Mouse (Mus musculus) fibroblast of lung, adult 2 months (primary cell): ENCODE data around the gene Zfp354a.
"Not testable (repeated sequence)": the region's sequence is repeated elsewhere in the genome, so short reads cannot be mapped to it uniquely, and the experiment has no call there.

Experiments used
- DNase-seq: peaks from one replicate; pipeline ENCODE4 v3.0.0-alpha.2; 2011; ENCODE audit warnings: low read depth

The Zfp354a gene

DNA sequence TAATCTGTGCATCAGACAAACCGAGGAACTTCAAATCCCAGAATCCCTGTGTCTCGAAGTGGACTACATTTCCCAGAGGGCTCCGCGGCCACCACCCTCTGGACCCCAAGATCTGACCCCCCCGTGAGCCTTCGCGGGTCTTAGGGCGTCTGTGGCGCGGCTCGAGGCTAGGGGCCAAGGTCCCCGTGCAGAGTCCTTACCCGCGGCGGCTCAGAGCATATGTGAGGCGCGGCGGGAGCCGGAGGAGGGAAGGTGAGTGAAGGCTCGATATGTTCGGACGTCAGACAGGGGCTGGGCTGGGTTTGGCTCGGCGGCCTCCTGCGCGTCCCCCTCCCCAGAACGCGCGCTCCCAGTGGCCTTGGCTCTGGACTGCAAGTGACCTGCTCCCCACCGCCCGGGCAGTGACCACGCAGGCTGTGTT is at the start of gene Zfp354a:
Gene Zfp354a, plus strand, starts transcription at position 107 of the 421 bp plus-strand sequence.
- peak; percentile 33 for DNase-seq

DNA sequence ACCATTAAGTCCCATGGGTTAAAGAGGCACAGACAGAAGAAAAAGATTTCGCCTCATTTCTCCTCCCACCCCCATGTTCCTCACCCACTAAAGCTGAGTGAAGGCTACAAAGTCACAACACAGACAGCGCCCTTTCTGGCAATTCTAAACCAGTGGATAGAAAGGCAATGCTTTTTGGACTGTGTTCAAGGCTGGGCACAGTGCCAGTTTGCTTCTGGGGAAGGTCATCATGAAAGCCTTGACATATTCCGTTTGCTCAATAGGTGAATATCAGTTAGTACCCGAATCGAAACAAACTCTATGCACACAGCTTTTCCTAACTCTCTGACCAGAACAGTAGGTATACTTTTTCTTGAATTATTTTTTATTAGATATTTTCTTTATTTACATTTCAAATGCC is 47.2 kb upstream of the Zfp354a start:
- DNase-seq = no peak

DNA sequence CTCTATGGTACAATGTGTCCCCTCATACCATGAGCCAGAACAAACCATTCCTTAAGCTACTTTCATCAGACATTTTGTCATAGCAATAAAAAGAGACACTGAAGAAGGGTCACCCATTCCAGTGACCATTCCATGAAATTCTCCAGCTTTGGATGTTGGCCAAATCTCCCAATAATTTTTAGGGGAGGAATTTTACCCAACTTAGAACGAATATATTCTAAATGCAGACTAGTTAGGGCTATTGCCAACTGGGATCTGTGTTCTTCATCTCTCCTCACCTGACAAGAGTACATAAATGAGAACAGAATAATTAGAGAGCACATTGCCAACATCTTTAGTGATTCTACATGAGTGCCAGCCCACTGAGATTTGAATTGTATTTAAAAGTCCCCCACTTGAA is 45.1 kb upstream of the Zfp354a start, which contains the start of gene Olfr54:
Gene Olfr54, plus strand, starts transcription at position 301 of the 400 bp plus-strand sequence.
- no peak for DNase-seq

DNA sequence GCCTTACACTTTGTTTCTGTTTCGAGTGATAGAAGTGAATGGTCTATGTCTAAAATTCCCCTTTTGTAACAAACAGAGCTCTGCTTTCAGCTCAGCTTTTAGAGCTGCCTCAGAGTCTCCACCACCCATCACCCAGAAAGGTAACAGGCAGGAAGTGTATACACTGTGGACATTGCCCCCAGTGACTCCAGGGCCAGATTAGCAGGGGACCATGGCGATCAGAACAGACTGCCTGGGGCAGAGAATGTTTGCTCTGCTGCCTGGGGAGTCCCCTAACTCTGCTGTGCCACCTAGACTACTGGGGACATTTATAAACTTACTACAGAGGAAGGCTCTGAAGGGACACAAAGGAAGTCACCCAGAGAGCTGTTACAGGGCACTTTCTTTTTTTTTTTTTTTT is 42.7 kb upstream of the Zfp354a start:
- no peak for DNase-seq

DNA sequence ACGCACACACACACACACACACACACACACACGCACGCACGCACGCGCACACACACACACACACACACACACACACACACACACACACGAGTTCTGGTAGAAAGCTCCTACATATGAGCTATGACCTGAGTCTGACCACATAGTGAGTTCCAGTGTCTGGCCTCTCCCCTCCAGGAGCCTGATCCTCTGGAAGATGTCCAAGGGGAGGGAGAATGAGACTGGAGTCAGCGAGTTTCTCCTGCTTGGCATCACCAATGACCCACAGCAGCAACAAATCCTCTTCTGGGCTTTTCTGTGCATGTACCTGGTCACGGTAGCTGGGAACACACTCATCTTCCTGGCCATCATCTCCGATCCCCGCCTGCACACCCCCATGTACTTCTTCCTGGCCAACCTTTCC is 32.2 kb upstream of the Zfp354a start:
- not testable (repeated sequence) for DNase-seq

DNA sequence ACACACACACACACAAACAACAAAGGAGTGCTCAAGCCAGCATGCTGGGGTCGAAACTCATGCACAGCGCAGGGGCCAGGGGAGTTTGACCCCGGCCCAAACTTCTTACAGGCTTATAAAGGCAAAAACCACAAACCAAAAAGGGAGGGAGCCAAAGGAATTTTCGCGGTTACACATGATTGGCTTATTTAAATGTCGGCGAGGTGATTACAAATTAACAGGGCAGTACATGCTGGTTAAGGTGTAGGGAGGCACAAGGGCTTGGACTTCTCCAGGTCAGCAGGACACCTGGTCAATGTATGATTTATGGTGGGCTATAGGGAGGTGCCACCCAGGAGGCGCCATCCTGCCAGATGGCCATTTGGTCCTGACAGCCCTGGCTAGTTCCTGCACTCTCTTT is 29.7 kb upstream of the Zfp354a start:
- DNase-seq = not testable (repeated sequence)

DNA sequence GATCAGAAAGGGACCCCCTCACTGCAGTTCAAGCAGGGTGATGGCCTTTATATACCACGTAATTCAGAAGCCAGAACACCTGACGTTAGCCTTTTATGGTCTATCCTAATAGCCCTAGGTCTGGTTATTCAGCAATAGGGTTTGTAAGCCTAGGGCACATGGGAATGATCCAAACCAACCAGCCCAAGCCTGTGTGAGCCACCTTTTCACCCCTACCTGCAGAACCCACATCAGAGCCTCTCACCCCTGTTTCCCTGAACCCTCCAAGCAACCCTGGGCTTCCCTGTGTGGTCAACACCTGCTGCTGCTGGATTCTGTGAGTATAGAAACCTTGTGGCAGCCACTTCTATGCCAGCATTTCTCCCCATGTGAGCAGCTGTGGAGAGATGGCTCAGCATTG is 28.8 kb upstream of the Zfp354a start:
- no peak for DNase-seq

DNA sequence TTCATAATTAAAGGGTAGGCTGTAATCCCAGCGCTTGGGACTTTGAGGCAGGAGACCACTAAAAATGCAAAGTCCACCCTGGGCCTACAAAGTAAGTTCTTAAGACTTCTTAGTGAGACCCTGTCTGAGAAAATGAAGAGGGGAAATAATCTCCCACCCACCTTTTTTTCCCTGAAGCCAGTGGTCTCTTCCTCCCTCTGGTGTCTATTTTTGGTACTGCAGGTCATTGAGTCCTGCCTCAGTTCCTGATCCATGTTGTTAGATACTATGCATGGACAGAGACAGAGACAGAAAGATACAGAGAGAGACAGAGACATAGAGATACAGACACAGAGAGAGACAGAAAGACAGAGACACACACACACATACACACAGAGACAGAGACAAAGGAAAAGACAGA is 26.2 kb upstream of the Zfp354a start:
- DNase-seq = no peak

DNA sequence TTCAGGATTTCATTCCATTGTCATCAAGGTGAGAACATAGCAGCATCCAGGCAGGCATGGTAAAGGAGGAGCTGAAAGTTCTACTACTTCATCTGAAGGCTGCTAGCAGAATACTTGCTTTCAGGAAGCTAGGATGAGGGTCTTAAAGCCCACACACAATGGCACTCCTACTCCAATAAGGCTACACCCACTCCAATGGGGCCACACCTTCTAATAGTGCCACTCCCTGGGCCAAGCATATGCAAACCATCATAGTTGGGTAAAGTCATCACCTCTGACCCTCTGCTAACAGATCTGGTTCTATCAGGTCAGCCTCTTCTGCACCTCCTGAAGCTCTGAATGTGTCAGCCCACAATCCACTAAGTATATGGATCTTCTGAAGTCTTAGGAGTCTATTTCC is 24.9 kb upstream of the Zfp354a start:
- DNase-seq = not testable (repeated sequence)

DNA sequence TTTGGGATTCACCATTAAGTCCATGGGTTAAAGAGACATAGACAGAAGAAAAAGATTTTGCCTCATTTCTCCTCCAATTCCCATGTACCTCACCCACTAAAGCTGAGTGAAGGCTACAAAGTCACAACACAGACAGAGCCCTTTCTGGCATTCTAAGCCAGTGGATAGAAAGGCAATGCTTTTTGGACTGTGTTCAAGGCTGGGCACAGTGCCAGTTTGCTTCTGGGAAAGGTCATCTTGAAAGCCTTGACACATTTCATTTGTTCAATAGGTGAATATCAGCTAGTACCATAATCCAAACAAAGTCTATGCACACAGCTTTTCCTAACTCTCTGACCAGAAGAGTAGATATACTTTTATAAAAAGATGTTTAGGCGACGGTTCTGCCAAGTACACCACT is 23.1 kb upstream of the Zfp354a start:
- no peak for DNase-seq

DNA sequence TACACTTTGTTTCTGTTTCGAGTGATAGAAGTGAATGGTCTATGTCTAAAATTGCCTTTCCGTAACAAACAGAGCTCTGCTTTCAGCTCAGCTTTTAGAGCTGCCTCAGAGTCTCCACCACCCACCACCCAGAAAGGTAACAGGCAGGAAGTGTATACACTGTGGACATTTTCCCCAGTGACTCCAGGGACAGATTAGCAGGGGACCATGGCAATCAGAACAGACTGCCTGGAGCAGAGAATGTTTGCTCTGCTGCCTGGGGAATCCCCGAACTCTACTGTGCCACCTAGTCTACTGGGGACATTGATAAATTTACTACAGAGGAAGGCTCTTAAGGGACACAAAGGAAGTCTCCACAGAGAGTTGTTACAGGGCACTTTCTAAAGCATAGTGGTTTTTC is 14.3 kb upstream of the Zfp354a start:
- DNase-seq = not testable (repeated sequence)

DNA sequence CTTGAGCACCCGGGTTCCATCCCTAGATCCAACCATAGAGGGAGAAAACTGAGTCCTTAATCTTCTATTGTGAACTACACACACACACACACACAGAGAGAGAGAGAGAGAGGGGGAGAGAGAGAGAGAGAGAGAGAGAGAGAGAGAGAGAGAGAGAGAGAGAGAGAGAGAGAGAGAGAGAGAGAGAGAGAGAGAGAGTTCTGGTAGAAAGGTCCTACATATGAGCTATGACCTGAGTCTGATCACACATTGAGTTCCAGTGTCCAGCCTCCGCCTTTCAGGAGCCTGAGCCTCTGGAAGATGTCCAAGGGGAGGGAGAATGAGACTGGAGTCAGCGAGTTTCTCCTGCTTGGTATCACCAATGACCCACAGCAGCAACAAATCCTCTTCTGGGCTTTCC is 11.2 kb upstream of the Zfp354a start, which contains the start of gene Olfr1375:
Gene Olfr1375, plus strand, starts transcription at position 301 of the 400 bp plus-strand sequence.
- DNase-seq = not testable (repeated sequence)

DNA sequence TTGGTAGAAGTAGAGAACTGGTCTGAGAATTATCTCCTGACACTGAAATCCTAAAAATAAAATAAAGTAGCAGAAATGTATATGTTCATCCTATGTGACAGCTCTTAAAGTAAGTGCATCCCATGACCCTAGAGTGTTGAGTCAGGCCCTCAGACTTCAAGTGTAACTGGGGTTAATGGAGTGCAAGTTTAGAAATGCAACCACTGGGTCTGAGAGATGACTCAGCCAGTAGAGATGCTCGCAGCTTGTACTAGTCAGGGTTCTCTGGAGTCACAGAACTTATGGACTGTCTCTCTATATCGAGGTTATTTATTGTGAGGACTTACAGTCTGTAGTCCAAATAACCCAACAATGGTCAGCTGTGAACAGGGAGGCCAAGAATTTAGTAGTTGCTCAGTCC is 7.4 kb upstream of the Zfp354a start:
- DNase-seq = no peak

DNA sequence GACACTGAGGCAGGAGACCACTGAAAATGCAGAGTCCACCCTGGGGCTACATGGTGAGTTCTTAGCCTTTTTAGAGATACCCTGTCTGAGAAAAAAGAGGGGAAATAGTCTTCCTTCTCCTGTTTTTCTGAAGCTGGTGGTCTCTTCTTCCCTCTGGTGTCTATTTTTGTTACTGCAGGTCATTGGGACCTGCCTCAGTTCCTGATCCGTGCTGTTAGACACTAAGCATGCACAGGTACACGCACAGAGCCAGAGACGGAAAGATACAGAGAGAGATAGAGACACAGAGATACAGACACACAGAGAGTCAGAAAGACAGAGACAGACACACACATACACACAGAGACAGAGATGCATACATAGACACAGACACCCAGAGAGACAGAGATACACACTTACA is 5.8 kb upstream of the Zfp354a start:
- DNase-seq = no peak

DNA sequence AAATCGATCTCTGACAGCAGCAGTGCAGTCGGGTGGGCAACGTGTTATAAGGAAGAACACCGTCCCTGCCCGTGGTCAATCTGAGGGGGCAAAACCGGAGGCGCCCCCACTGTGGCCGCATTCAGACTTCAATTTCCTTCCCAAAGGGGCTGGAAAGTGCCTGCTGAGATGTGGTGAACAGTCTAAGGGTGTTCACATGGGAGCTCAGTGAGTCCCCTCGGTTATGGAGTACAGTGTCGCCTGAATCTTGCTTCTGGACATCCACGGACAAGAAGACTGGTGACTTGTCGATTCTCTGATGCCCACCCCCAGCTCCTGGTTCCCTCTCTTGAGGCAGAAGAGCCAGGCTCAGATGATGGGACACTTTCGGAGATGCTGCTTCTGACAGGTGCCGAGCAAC is 583 bp downstream of the Zfp354a start:
- DNase-seq = no peak

DNA sequence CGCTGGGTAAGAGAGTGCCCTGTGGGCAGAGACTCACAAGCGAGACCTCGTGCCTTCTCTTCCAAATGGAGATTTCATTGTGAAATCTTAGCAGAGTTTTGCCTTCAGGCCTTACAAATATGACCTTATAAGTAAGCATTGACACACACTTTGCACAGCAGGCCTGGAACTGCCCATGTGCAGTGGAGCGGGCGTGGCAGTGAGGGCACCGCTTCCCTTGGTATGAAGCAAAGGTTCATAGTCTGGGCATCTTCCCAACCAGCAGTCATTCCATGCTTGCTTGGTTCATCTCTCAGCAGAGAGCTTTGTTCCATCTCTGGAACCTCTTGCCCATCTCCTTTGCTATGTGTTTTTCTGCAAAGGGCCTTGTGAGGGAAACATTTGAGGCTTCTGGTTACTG is 1.9 kb downstream of the Zfp354a start:
- no peak for DNase-seq

DNA sequence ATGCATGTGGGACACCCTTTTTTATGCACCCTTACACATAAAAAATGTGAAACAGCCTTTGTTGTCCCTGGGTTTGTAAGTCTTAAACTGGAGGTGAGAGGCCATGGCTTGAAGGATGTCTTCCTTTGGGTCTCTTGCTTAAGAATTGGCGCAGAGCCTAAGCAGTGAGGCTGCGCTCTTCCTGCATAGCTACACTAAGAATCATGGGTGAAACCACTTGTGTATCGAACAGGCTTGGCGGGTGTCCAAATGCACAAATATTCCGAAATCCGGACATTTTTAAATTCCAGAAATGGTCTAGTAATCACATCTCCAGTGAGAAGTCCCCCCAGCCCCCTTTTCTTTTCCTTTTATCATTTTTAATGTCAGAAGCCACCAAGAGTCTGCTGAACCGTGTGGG is 4.2 kb downstream of the Zfp354a start:
- DNase-seq = no peak

DNA sequence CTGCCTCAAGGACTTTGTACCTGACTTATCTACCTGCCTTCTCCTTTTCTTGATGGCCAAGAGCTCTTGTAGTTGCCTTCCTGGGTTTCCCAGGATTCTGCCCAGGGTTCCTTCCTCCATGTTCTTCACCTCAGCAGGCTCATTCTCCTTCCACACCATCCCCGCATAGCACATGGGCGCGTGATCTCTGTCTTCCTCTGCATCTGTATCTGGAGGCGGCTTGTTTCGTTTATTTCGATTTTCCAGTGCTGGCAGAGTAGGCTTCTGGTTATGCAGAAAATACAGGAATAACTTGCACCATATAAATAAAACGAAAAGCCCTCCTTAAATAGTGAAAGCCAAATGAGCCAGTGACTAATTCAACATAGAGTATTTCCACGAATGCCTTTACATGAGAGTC is 4.8 kb downstream of the Zfp354a start:
- no peak for DNase-seq

DNA sequence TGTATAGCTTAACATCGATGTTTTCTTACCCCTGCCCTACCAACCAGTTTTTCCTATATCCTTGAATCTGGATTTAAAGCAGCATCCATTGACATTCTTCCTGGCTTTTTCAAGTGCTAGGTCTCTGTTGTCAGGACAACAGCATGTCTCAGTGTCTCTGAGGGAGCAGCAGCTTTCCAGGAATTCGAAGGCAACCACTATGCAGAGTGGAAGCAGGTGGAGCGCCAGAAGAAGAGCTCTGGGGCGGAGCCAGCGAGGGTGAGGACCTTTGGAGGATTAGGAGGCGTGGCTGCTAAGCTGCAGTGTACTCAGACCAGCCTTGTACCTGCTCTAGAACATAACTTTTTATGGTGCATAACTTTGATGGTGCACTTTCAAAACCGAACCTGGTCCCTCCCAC is 25.5 kb downstream of the Zfp354a start:
- DNase-seq = no peak

DNA sequence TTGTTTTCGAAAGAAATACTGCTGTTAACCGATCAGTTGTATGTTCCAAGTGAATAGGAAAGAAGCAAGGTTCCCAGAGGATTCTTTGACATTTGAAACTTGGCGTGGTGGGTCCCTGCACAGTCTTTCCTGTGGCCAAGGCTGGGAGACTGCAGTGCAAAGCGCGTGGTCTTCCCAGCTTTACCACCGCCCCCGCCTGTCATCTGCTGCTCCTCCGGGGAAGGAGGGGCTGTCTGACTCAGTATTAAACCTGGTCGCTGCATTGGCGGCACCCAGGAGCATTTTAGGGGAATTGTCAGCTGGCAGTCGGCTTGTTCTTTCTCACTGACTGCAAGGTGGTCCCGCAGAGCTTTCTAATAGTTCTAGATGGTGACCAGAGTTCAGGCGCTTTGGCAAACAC is 26.2 kb downstream of the Zfp354a start:
- no peak for DNase-seq

DNA sequence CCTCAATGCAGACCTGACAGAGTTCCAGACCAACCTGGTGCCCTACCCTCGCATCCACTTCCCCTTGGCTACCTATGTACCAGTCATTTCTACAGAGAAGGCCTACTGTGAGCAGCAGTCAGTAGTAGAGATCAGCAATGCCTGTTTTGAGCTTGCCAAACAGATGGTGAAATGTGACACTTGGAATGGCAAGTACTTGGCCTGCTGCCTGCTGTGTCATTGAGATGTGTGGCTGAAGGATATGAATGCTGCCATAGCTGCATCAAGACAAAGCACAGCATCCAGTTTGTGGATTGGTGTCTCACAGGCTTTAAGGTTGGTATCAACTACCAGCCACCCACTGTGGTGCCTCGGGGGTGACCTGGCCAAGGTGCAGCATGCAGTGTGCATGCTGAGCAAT is 48.2 kb downstream of the Zfp354a start:
- no peak for DNase-seq

DNA sequence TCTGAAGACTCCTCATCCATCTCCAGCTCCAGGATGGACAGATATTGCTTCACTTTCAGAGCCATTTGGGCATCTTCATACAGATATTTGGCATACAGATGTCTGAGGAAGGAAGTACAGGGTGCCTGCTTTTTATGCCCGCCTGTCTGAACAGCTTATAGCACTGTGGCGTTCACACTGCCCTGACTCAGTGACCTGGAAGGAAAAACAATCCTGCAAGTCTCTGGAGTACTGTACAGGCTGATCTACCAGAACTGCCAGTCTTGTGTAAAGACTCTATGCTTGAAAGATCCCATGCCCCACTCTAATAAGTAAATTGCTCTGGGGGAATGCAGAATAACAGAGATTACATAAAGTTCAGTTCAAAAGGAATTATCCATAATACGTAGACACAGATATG is 51.6 kb downstream of the Zfp354a start:
- no peak for DNase-seq
